Mouse (Mus musculus) gastrocnemius, postnatal 25 days (tissue): Measurements from ENCODE around the gene Prss54. TPM values are rescaled to one million over a fixed set of nuclear protein-coding genes. Genes with fewer than 3 reads are reported as not detected.
"Not testable (repeated sequence)": the region's sequence is repeated elsewhere in the genome, so short reads cannot be mapped to it uniquely, and the experiment has no call there.

Experiments
- DNase-seq: peaks from one replicate; pipeline ENCODE4 v3.0.0; 2022
- long read RNA-seq, 2 experiments: library from polyadenylated mRNA; stranded (forward); transcript quantifications; one replicate each; pipeline ENCODE4 v2.0.0; 2021
- total RNA-seq, 2 experiments: library from RNA; stranded (reverse); gene quantifications; 1 replicate in 1 of 2; 2 replicates in 1 of 2; pipeline ENCODE4 v1.2.3; 2021

Gene Prss54
- total RNA-seq = not detected
- long read RNA-seq, experiment 1 = 0 reads
- long read RNA-seq, experiment 2 = 0 reads

DNA sequence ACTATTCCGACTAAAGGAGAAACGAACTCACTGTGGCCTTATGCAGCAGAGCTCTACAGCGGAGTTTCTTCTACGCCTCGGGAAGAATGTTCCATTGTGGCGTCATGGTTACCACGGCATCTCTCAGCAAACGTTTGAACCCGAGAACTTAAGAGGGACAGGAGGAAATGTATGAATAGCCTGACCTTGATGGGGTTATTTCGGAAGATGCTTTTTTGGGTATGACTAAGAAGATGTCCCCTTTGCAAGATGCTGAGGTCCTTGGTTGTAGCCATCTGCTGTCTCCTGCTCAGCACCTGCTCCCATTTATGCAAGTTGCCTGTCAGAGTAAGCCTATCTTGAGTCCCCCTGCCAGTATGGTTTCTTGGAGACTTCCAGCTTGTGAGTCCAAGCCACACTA lies at the start of gene Prss54:
Gene Prss54 (minus strand): TSS at position 101 of the 400 bp plus-strand sequence.
- no peak for DNase-seq

DNA sequence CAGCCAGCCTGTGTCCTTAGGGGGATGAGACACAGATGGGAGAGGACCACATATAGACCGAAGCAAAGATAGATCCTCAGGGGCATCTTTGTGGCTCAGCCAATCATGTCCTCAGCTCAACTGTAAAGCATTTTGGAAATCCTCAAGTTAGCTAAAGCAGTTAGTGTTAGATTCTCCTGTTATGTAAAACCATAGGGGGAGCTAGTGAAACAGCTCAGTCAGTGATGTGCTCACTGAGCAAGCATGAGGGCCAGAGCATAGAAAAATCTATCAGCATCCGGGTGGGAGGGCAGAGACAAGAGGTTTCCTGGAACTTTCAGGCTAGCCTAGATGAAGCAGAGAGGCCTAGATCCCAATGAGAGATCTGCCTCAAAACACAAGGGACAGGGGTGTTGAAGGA lies 48.7 kb upstream of the Prss54 start:
- no peak for DNase-seq

DNA sequence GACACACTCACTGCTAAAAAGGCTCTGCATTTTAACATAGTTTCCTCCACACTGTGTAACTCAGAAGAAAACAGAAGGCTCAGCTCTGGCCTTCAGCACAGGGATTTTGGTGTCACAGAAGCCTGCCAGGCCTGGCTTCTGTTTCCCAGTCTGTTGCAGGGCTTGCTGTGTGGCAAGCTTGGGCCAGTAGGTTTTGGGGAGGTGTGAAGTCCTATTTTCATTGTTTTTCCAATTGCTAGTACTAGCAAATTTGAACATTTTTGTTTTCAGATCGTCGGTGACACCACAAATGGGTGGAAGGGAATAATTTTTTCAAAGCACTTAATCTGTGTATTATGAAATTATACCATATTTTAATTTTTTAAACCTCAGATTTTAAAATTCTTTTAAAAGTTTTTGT lies 43.9 kb upstream of the Prss54 start:
- no peak for DNase-seq

DNA sequence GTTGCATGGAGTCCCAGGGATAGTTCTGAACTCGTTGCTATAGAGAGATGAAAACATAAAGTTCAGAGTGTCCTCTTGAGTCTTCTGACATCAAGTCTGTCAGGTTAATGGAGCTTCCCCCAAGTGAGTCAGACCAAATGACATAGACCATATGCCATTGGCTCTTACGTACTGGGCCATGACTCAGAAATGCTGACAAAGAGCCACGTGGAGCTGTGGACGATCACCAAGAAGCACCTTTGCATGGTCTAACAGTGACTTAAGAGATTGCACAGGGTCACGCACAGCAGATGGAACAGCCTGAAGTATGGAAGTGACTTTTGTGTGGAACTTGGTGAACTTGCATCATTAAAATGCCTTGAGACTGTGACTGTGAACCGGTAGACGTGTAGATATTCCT lies 40.2 kb upstream of the Prss54 start:
- no peak for DNase-seq

DNA sequence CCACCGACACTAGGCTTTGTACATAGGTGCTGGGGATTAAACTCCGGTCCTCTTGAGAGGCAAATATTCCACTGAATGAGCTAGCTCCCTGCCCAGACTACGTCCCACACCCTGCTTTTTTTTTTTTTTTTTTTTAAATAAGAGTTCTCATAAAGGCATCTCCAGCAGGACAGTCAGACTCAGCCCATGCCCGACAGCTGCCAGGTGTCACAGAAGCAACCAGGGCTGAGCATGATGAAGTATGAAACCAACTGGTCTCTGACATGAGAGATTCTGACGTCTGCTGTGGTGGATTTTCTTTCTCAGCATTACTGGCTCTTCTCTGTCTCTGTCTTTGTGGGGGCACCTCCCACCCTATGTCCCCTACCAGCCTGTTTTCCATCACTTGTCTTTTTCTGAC lies 35.6 kb upstream of the Prss54 start:
- DNase-seq = no peak

DNA sequence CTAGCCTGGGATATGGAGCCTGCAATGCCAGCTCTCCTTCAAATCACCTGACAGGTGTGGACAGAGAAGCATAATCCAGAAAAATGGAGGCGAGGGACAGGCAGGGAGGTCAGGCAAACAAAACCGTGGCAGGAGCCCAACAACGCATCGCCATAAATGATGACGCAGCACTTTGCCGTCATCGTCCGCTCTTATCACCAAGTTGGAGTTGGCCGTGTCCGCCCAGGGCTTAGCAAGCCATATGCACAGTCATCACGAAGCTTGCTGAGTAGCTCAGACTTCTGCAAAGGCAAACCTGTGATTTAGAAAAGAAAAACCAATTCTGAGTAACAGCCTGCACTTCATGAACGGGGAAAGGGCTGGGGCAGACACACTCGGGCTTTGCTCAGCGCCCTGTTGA lies 34.6 kb upstream of the Prss54 start:
- no peak for DNase-seq

DNA sequence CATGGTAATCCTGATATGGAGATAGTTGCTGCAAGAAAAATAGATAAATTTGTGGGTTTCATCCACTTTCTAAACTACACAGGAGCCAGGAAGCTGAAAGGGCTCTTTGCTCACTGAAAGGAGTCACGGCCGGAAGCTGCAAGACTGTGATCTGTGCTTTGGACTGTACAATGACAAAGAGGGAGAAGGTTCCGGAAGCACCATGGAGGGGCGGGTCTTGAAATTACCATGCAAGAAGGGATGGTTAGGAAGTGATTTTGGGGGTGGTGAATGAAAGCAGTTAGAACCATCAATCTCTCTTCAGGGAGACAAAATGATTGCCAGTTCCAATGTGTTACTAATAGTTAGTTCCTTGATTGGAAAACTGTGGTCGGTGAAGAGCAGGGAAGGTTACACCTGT lies 33.3 kb upstream of the Prss54 start:
- DNase-seq = no peak

DNA sequence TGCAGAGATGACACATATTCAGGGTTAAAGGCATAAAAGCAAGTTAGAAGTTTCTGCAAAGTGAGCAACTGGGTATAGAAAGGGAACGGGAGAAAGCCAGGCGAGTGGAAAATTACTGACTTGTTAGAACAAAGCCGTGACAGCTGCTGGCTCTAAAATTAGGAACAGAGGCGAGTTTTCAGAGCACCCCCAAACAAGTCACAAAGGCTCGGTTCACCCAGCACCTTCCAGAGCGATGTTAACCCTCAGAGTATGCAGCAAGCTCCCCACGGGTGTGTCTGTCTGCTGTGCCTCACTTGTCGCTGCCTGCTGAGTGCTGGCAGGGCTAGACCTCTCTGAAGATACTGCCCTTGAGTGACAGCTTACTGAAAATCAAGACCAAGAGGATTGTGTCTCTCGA lies 31.1 kb upstream of the Prss54 start:
- DNase-seq = no peak

DNA sequence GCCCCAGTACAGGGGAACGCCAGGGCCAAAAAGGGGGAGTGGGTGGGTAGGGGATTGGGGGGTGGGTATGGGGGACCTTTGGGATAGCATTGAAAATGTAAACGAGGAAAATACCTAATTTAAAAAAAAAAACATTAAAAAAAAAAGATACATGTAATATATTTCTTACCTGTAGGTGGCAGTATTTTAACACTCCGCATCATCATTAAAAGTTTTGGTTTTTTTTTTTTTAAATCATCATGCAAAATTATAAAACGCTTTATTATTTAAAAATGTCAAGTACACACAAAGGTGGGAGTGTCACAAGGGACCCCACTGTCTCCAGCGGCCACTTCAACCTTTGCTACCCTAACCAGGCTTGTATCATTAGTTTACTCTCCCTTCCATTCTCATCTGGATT lies 30.4 kb upstream of the Prss54 start:
- DNase-seq = not testable (repeated sequence)

DNA sequence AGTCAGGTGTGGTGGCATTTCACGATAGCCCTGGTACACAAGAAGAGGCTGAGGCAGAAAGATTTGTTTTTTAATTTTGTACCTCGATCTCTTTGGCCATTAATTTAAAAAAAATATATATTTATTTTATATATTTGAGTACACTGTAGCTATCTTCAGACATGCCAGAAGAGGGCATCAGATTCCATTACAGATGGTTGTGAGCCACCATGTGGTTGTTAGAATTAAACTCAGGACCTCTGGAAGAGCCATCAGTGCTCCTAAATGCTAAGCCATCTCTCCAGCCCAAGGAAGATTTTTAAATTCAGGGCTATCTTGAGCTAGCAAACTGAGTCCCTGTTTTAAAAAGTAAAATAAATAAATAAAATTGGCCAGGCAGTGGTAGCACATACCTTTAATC lies 26.0 kb upstream of the Prss54 start:
- no peak for DNase-seq

DNA sequence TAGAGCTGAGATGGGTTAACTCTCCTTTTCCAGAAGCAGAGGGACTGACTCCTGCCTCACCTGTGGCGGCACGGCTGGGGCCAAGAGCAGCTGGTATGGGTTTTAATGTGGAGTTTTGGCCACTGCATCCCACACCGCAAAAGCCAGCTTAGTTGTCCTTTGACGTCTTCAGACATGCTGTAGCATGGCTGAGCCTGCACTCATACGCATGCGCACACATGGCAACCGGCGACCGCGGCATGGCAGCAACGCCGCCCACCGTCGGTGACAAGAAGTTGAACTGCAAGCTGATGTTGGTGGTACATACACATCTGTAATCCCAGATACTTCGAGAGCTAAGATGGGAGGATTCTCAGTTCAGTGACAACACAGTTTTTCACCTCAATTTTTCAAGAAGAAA lies 25.2 kb upstream of the Prss54 start:
- no peak for DNase-seq

DNA sequence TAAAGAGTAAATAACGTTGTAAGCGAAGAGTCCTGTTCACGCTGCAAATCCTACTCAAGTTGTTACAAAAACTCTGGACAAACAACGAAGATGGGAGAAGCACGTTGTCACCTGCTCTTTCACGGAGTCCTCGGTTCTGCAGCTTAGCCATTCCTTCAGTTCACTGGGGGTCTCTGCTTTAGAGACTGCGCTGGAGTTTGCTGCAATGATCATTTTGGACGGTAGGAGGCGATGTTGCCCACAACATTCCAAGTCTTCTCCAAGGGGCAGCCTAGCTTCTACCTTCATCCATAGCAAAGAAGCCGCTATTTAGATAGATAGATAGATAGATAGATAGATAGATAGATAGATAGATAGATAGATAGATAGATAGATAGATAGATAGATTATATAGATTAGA lies 23.7 kb upstream of the Prss54 start:
- DNase-seq = no peak

DNA sequence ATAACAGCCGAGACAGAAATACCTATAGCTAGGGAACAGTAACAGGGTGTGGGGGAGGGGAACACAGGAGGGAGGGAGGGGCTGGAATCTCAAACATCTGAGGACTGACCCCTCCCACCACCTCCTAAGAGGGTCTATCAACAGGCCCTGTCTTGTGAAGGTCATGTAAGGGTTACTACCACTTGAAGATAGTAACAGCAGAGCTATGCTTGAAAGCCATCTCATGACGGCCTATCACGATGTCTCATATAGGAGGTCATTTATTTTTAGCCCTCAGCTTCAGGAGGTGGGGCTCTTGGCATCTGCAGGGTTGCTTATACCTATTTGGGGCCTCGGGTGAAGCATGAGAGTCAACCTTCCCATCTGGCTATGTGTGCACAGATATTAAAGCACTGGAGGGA lies 20.7 kb upstream of the Prss54 start:
- DNase-seq = no peak

DNA sequence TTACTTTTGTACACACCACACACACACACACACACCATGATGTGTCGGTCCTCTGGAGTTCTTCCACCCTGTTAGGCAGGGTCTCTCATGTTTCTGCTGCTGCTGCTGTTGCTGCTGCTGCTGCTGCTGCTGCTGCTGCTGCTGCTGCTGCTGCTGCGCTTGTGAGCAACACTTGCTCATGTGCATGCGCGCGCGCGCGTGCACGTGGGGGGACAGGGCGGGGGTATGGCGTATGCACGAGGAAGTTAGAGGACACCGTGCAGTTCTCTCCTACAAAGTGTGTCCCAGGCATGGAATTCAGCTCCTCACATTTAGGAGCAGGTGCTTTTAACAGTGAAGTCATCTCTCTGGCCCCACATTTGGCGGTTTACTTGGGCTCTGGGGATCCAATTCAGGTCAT lies 19.0 kb upstream of the Prss54 start:
- no peak for DNase-seq

DNA sequence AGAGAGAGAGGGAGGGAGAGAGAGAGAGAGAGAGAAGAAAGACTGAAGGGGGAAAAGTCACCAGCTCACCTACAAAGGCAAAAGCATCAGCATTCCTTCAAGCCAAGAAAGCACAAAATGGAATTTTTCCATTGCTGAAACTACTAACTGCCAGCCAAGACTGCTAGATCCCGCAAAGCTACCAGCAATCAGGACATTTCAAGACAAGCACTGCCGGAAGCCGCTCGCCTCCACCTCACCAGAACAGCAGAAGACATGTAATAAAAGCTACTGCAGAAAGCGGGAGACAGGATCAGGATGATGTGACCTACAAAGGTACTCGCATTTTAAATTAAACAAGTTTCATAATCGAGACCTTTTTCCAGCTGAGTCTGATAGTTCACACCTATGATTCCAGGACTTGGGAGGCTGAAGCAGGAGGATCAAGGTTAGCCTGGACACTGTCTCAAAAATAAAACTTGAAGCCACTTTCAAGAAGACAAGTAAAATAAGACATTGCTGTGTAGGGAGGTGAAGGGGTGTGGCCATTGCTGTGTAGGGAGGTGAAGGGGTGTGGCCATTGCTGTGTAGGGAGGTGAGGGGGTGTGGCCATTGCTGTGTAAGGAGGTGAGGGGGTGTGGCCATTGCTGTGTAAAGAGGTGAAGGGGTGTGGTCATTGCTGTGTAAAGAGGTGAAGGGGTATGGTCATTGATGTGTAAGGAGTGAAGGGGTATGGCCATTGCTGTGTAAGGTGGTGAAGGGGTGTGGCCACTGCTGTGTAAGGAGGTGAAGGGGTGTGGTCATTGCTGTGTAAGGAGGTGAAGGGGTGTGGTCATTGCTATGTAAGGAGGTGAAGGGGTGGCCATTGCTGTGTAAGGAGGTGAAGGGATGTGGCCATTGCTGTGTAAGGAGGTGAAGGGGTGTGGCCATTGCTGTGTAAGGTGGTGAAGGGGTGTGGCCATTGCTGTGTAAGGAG lies 17.6 kb upstream of the Prss54 start:
- DNase-seq = no peak

DNA sequence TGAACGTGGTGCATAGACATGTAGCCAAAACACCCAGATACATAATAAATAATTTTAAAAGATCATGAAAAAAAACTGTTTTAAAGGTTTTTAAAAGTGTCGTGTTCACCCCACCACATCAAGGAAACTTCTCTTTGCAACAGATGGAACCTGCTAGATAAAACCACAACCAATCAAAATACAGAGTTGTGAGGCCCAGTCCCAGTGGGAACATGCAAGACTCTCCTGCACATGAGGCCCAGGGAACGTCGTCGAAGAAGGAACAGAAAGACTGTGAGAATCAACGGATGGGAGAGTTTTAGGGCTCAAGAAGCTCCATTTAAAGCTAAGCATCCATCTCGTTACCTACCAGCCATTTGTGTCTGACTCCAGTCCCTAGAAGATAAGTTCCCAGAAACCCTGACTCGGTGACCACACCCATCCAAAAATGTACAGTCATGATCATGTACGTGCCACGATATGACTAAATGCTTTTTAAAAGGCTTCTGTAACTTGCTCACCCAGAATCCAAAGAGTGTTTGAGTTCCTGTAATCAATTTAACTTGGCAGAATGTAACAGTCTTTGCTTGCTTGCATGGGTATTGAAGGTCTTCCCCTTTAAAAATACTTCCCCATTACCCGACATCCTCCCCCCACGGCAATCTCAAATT lies 16.1 kb upstream of the Prss54 start:
- DNase-seq = no peak

DNA sequence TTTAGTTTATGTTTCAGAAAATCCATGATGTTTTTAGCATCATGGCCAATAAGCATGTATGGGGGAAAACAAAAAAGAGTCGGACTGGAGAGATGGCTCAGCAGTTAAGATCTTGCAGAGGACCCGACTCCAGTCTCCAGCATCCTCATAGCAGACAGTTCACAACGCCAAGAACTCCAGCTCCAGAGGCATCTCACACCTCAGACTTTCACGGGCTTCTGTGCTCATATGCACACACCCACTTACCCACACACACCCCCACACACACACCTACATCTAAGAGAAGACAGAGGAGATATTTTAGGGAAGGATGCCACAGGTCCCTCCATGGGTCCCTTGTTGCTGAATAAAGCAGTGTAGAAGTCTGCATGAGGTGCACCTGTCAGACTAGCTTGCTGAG lies 14.4 kb upstream of the Prss54 start:
- no peak for DNase-seq

DNA sequence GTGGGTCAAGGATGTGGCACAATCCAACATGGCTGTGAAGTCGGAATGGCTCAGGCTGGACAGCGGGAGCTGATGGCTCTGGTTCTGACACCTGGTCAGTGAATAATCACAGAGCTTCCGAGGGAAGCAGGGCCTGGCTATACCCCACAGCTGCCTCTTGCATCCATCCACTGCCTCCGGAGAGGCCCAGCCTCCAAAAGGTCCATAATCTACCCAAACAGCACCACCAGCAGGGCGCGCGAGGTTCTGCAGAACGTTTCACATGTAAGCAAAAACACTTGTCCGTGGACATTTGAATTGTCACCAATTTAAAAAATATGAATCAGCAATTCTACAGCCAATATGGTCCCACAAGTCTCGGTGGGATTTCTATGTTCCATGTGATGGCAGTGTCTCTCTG lies 13.1 kb upstream of the Prss54 start:
- DNase-seq = no peak

DNA sequence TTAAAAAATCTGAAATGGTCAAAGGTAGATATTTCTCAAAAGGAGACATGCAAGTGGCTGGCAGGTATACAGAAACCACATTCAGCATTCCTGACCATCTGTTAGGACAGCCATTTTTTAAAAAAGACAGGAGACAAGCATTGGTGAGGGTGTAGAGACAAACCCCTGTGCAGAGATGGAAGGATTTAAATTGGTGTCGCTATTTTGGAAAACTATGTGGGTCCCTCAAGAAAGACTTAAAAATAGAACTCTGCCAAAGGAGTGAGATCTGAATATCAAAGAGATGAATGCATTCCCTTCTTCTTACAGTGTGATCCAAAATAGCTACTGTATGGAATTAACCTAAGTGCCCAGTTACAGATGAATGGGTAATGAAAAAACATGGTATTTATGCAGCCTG lies 11.2 kb upstream of the Prss54 start:
- no peak for DNase-seq

DNA sequence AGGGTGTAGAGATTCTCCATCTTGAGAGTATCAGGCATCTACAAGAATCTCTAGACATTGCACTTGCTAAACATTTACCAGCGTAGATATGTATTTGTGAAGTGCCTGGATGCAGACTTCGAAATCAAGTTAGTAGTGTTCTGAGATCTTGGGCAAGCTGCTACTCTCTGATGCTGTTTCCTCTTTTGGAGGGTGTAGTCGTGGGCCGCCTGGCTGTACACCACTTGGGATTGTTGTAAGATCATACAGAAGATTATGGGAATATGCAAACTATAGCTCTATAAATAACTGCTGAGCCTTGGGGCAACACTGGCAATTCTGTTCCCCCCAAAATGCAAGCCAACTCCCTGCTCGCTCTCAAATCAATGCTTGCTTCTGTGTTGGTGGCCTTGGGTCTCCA lies 3.0 kb downstream of the Prss54 start:
- no peak for DNase-seq

DNA sequence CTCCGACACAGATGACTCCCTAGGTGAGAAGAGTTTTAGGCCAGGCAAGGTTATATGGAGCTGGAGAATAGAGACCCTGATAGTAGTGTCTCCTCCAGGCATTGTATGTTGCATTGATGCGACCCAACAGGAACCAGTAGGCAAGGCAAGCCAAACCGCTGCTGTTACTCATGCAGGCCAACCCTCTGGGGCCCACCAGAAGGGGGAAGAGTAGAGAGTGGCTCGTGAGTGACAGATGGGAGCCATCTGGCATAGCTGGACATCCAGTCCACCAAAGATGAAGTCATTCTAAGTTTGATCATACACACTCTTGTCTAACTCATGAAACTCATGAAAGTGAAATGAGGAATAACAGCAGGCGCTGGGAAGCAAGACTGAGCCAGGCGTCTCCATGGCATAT lies 9.3 kb downstream of the Prss54 start:
- no peak for DNase-seq

DNA sequence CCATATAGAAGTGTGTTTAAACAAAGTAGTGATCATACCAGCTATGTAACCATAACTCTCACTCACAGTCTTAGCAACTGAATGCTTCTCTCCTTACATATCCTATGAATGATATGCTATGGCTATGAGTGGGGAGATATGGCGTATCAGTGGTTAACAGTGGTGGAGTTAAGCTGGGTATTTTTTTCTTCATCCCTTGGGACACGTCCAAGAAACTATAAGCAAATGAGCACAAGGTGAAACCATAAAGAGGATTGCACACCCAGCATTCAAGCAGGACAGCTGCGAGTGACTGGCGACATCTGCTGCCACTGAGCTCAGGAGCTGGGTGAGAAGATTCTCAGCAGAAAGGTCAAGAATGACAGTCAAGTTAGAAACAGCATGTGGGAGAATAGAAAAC lies 9.9 kb downstream of the Prss54 start:
- DNase-seq = no peak

DNA sequence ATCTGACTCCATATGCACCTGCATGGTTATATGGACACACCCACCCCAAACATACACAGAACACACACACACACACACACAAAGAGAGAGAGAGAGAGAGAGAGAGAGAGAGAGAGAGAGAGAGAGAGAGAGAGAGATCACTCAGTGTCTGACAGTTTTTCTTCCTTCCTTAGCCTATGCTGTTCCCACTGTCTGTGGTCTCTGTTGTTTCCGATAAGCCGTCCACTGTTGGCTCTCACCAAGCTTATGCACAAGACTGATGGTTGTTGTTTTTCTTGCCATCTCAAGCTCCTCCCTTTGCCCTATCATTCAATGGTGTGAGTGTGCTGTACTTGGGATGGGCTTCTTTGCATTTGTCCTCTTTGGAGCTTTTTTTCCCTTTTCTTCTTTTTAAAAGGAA lies 20.2 kb downstream of the Prss54 start:
- no peak for DNase-seq

DNA sequence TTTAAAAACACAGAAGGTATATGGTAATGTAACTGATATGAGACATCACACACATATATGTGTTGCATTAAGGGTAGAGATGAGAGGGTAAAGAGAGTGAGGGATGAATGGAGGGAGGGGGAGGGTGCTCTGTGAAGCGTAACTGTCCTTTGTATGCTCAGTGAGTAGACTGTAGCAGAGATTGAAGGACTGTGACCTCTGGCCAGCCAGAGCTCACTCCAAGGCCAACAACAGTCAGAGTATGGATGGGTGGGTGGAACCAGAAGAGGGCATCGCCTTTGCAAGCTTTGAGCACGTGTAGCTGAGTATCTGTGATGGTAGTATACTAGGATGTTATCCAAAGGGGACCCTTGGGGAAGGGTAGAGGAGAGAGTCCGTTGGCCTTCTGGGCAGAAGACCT lies 24.6 kb downstream of the Prss54 start:
- no peak for DNase-seq
